Mouse (Mus musculus): ENCODE results near the gene Peg12. TPM values are rescaled to one million over a fixed set of nuclear protein-coding genes. Genes with fewer than 3 reads are reported as not detected.

Peg12 gene
- total RNA-seq (2021), result 1 to 10 TPM; 1.5 to 2.5 TPM

GRCm38 (mm10) chr7:62463878-62464755, at the start of gene Peg12:
Peg12 (minus strand) TSS chr7:62464510.
- DNase-seq, result peak; percentile 62
- intact Hi-C loops (cut with DNase I), result no loop called here

- intact Hi-C loops (cut with DNase I), result no loop called here
- no peak for DNase-seq
These were observed 21.8 kb upstream of the Peg12 start for GRCm38 (mm10) chr7:62486139-62486538.

- DNase-seq, result peak; percentile 30
- intact Hi-C loops (cut with DNase I), result no loop called here
These were observed 1.1 kb downstream of the Peg12 start for GRCm38 (mm10) chr7:62463007-62463877.

GRCm38 (mm10) chr7:62462229-62463006, 1.9 kb downstream of the Peg12 start:
- peak; percentile 13 for DNase-seq
- intact Hi-C loops (cut with DNase I), result no loop called here

GRCm38 (mm10) chr7:62452353-62452752, 12.0 kb downstream of the Peg12 start:
- no peak for DNase-seq
- intact Hi-C loops (cut with DNase I), result no loop called here

GRCm38 (mm10) chr7:62445431-62446165, 18.7 kb downstream of the Peg12 start:
- intact Hi-C loops (cut with DNase I), result no loop called here
- DNase-seq, result no peak

- intact Hi-C loops (cut with DNase I), result no loop called here
- no peak for DNase-seq
These were observed 27.9 kb downstream of the Peg12 start for GRCm38 (mm10) chr7:62436394-62436793.

- intact Hi-C loops (cut with DNase I), result no loop called here
- DNase-seq, result no peak
These were observed 31.1 kb downstream of the Peg12 start for GRCm38 (mm10) chr7:62433243-62433642.

- DNase-seq, result peak; percentile 7
- intact Hi-C loops (cut with DNase I), result no loop called here
These were observed 36.0 kb downstream of the Peg12 start for GRCm38 (mm10) chr7:62428337-62428736.

- intact Hi-C loops (cut with DNase I), result no loop called here
- no peak for DNase-seq
These were observed 41.1 kb downstream of the Peg12 start for GRCm38 (mm10) chr7:62423210-62423609.

GRCm38 (mm10) chr7:62420566-62420965, 43.7 kb downstream of the Peg12 start:
- peak; percentile 15 for DNase-seq
- intact Hi-C loops (cut with DNase I), result no loop called here

- peak; percentile 87 for DNase-seq
- intact Hi-C loops (cut with DNase I), result no loop called here
These were observed 44.6 kb downstream of the Peg12 start, which contains the start of gene Mkrn3 for GRCm38 (mm10) chr7:62419493-62420360. Mkrn3 (minus strand) TSS chr7:62420139.

GRCm38 (mm10) chr7:62419105-62419492, 45.2 kb downstream of the Peg12 start:
- intact Hi-C loops (cut with DNase I), result no loop called here
- no peak for DNase-seq

GRCm38 (mm10) chr7:62418346-62418745, 46.0 kb downstream of the Peg12 start:
- DNase-seq, result peak; percentile 13
- intact Hi-C loops (cut with DNase I), result no loop called here

GRCm38 (mm10) chr7:62416173-62416572, 48.1 kb downstream of the Peg12 start:
- intact Hi-C loops (cut with DNase I), result no loop called here
- no peak for DNase-seq

GRCm38 (mm10) chr7:62415222-62415621, 49.1 kb downstream of the Peg12 start:
- DNase-seq, result no peak
- intact Hi-C loops (cut with DNase I), result no loop called here

All from left cerebral cortex, postnatal 4 days (tissue).